Mouse (Mus musculus) cerebellum, postnatal 14 days (tissue): ENCODE measurements at regions not wholly inside any gene's neighbourhood (a gene's known extent, or its start where the extent isn't known, plus 50 kb on each side); places are given as distances from the start of the nearest gene placed in this dataset.
A peak's percentile ranks its signal among the peaks of the same experiment; 100 is the strongest.
"Not testable (repeated sequence)": the region's sequence is repeated elsewhere in the genome, so short reads cannot be mapped to it uniquely, and the experiment has no call there.

Source experiments
- DNase-seq, 2 experiments: peaks; one replicate each; pipeline ENCODE4 v3.0.0; 2021; ENCODE audit warnings: mixed read lengths in 2 of 2

GRCm38 (mm10) chr13:45130516-45131249 lies 52.2 kb downstream of the Gm9817 start:
- DNase-seq: no peak

GRCm38 (mm10) chr13:45140616-45141015 lies 62.1 kb downstream of the Gm9817 start:
- no peak for DNase-seq

- no peak for DNase-seq
These were observed 66.6 kb downstream of the Gm9817 start for GRCm38 (mm10) chr13:45145129-45145528.

- DNase-seq: peak in 1 of 2 experiments; percentile 4
These were observed 77.7 kb downstream of the Gm9817 start for GRCm38 (mm10) chr13:45156223-45156622.

GRCm38 (mm10) chr13:45156982-45157381 lies 78.5 kb downstream of the Gm9817 start:
- DNase-seq: no peak

- no peak for DNase-seq
These were observed 81.8 kb downstream of the Gm9817 start for GRCm38 (mm10) chr13:45160281-45160680.

- DNase-seq: no peak
These were observed 85.7 kb downstream of the Gm9817 start for GRCm38 (mm10) chr13:45164001-45164778.

- DNase-seq: peak; percentile 11 to 25
These were observed 86.7 kb downstream of the Gm9817 start for GRCm38 (mm10) chr13:45165159-45165558.

- DNase-seq: no peak
These were observed 91.2 kb downstream of the Gm9817 start for GRCm38 (mm10) chr13:45169716-45170115.

GRCm38 (mm10) chr13:45173139-45173538 lies 94.6 kb downstream of the Gm9817 start:
- DNase-seq: no peak

GRCm38 (mm10) chr13:45175711-45176205 lies 97.3 kb downstream of the Gm9817 start:
- DNase-seq: not testable (repeated sequence)

- peak; percentile 42 to 58 for DNase-seq
These were observed 103.2 kb downstream of the Gm9817 start for GRCm38 (mm10) chr13:45181529-45182230.

- DNase-seq: peak; percentile 10 to 25
These were observed 110.9 kb downstream of the Gm9817 start for GRCm38 (mm10) chr13:45189389-45189788.

- DNase-seq: no peak
These were observed 111.7 kb downstream of the Gm9817 start for GRCm38 (mm10) chr13:45190151-45190550.

- DNase-seq: no peak
These were observed 113.6 kb downstream of the Gm9817 start for GRCm38 (mm10) chr13:45192079-45192478.

- no peak for DNase-seq
These were observed 117.1 kb downstream of the Gm9817 start for GRCm38 (mm10) chr13:45195562-45195961.

GRCm38 (mm10) chr13:45196363-45196762 lies 117.9 kb downstream of the Gm9817 start:
- DNase-seq: no peak

GRCm38 (mm10) chr13:45200511-45201120 lies 122.1 kb downstream of the Gm9817 start:
- DNase-seq: peak; percentile 10 to 44

GRCm38 (mm10) chr13:45204856-45205255 lies 126.4 kb downstream of the Gm9817 start:
- no peak for DNase-seq

GRCm38 (mm10) chr13:45208540-45209197 lies 130.2 kb downstream of the Gm9817 start:
- no peak for DNase-seq

GRCm38 (mm10) chr13:45211241-45211640 lies 132.7 kb downstream of the Gm9817 start:
- DNase-seq: no peak
